Mouse (Mus musculus) urinary bladder, postnatal 14 days (tissue): ENCODE results near the gene Ptprd.
"Not testable (repeated sequence)": the region's sequence is repeated elsewhere in the genome, so short reads cannot be mapped to it uniquely, and the experiment has no call there.

Experiments used
- DNase-seq: peaks from one replicate; pipeline ENCODE4 v3.0.0; 2021; ENCODE audit warnings: low spot score

Gene Ptprd

DNA sequence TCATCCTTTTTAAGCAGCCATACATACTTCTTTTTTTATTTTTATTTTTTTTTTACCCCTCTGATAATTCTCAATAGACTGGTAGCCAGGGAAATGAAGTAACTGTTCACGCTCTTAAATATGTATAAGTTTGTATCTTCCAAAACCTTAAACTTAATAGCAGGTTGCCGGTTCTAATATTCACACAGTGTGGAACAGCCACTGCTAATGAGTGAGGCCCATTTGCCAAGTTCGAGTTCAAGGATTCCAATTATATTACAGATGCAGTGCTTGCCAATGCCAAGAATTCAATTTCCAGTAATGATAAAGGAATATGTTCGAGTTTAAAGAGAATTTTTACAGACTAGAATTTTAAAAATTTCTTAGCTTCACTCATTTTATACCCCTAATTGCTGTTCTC lies 322.3 kb downstream of the Ptprd start:
- DNase-seq, result no peak

- no peak for DNase-seq
These were observed 331.5 kb downstream of the Ptprd start for GRCm38 (mm10) chr4:77880213-77880612.

DNA sequence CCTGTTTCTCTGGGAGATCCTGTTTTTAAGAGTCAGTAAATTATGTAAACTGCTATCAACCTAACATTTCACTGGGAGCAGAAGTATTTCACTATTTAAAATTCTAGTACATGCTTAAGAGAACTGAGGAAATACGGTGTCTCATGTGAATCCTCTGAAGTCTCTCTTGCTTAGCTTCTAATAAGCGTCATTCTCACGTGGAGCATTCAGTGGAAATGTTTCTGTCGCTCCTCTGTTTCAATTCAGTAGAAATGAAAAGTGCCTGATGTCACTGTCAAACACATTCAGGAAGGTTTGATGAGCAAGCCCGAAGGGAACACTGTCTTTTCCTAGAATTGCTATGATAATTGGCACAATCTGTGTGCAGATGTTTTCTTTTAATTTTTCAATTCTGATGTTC lies 350.5 kb downstream of the Ptprd start:
- DNase-seq, result no peak

- not testable (repeated sequence) for DNase-seq
These were observed 414.4 kb downstream of the Ptprd start for GRCm38 (mm10) chr4:77797391-77797790.

DNA sequence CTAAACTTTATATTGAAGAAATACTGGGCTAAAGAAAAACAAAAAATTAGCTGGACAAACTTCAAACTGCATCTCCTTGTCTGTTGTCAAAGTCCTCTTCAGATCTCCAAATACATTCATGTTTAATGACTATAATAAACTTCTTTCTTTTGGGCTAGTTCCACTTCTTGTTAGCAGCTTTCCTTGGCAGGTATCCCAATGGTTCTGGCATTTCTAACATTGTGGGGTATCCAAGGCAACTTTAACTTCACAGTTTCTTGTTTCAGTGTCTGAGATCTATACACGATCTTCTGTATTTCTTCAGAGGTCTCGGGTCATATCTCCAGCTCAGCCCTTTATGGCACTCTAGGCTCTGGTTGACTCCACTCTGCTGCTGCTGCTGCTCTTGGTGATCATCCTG lies 434.5 kb downstream of the Ptprd start:
- no peak for DNase-seq

DNA sequence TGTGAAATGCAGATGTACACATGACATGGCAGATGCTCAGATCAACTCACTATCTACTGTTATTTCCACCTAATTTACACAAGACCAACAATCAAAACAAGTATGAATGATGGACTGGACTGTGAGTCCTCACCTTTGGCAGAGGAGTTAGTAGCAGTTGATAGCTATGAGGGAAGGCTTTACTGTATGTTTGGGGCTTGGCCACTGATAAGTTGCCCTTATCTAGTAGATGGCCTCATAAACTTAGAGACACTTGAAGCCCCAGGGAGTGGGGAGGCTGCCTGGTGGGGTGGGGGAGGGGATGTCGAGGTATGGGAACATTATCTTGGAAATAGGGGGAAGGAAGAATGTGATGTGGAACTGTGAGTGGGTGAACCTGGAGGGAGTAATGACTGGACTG lies 448.0 kb downstream of the Ptprd start:
- no peak for DNase-seq

DNA sequence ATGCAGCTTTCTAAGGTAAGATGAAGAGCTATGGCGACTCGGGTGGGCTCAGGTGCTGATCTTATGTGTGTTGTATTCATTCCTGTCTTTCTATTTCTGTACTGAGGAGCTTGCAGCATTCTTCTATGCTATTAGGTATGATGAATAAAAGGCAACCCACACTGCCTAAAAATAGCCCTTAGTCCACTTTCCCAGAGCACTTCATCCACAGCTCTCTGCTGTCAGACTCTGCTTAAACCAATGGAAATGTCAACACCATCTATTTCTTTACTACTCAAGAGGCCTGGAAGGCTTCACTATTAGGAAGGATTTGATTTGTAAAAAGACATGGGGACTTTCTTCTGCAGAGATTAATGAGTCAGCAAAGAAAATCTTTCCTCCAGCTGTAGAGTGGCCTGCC lies 468.4 kb downstream of the Ptprd start:
- no peak for DNase-seq

DNA sequence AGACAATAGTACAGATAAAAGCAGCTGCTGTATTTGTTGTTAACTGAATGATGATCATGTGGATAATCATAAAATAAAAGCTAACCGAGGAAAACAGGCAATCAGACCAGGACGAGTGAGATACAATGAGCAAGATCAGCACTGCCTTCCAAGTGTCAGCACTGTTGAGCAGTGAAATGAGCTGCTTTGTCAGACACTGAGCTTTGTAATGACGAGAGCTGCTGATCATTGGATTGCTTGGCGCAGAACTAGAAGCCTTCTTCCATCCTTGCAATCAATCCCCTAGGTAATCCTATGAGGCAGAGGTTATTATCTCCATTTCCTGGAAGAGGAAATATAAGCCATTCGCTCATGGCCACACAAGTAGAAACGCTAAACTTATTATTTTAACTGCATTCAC lies 489.9 kb downstream of the Ptprd start:
- DNase-seq, result no peak

GRCm38 (mm10) chr4:77717792-77718191 lies 494.0 kb downstream of the Ptprd start:
- no peak for DNase-seq

DNA sequence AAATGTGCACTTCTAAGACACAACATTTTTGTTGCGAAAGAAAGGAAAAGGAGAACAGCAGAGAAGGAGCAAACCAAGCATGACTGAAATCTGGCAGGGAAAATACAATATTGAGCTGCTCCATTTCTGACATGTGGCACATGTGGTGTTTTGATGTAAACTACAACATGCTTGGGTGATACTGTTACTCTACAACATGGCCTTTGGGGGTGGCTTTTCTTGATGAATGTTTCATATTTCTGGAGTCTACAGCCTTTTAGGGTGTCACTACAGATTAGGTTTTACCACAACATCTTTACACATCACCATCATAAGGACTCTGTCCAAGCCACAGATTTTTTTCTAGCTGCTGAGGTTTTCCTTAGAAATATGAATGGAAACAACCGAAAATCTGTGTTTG lies 501.5 kb downstream of the Ptprd start:
- DNase-seq, result no peak

DNA sequence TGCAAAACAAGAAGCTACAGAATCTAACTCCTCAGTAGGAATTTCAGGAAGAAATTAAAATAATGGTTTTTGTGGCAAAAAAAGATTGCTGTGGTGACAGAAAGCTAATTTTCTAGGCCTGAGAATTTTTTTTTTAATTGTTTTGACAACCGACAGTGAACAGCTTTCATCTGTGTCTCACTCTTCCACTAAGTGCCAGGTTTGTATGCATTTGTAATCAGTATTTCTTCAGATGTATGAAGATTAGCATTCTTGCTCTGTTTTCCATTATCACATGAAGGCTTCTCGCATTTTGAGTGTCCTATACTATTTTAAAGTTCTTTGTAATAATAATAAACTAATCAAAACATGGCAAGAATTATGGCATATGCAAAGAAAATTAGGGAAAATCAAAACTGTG lies 513.5 kb downstream of the Ptprd start:
- no peak for DNase-seq

GRCm38 (mm10) chr4:77675798-77676197 lies 536.0 kb downstream of the Ptprd start:
- no peak for DNase-seq

GRCm38 (mm10) chr4:77664761-77665160 lies 547.0 kb downstream of the Ptprd start:
- DNase-seq, result no peak

GRCm38 (mm10) chr4:77662309-77662708 lies 549.5 kb downstream of the Ptprd start:
- no peak for DNase-seq

GRCm38 (mm10) chr4:77655669-77656068 lies 556.1 kb downstream of the Ptprd start:
- no peak for DNase-seq

DNA sequence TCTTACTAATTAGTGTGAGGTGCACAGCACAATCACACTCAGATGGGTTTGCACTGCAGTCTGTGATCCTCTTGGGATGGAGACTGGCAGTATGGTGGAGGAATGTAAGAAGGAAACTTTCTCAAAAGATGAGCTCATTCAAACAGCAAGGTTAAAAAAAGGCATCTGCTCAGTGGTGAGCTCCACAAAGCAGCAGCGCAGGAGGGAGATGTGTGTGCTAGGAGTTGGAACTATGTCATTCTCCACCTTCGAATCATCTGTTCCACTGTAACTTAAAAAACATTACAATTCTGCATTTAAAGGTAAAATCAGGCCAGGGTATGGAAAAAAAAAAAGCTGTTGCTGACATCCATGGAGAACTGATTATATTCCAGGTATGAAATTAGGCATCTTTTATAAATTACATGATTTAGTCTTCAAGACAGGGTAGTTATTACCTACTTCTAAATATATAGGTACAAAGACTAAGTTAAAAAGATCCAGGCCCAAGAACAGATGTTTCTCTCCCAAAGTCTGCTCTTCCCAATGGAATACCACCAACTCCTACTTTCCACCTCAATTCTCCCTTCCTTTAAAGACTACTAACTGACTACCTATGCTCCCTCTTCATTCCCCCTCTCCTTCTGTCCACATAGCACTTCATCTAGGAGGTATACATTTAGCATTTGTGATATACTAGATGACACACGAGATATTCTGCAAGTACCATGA lies 562.0 kb downstream of the Ptprd start:
- DNase-seq, result no peak

DNA sequence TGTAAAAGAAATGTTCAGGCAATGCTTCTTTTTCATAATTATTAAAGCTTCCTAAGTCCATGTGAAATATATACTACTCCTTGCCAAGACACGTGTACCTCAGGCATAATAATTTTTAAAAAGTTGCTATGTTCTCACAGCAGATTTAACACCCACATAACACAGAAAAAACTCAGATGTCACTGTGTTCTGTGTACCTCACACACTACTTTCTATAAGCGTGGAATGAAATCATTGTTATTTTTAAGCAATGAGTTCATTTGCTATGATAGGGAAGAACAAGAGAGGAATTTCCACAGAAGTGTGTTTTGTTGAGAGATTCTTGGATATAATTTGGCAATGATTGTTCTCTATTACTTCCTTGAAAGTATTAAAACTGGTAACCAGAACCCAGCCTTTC lies 562.9 kb downstream of the Ptprd start:
- DNase-seq, result no peak

GRCm38 (mm10) chr4:77647451-77648137 lies 564.2 kb downstream of the Ptprd start:
- no peak for DNase-seq

GRCm38 (mm10) chr4:77644435-77644834 lies 567.3 kb downstream of the Ptprd start:
- no peak for DNase-seq

- no peak for DNase-seq
These were observed 571.7 kb downstream of the Ptprd start for GRCm38 (mm10) chr4:77640022-77640421.

GRCm38 (mm10) chr4:77613129-77613528 lies 598.6 kb downstream of the Ptprd start:
- DNase-seq, result no peak

DNA sequence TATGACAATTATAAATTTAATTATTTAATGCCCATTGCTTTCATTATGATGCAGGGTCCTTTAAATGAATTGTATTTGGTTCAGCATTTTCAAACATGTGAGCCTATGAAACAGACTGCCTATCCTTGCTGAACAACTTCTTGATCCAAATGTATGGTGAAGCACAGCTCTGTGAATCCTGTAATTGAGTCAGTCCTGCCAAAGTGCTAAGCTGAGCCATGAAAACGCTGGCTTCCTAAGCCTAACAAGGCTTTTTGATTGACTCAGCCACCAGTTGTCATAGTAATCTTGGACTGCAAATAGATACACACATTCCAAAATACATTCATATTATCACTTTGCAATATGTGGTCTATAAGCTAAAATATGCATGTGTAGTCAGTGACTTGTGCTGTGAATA lies 625.1 kb downstream of the Ptprd start:
- DNase-seq, result no peak

- no peak for DNase-seq
These were observed 625.5 kb downstream of the Ptprd start for GRCm38 (mm10) chr4:77586222-77586621.
